Mouse (Mus musculus) CH12.LX (cell line): ENCODE measurements around the gene Atrnl1.

Experiments
- CTCF ChIP-seq, 2 experiments: IDR thresholded peaks in 1 of 2; conservative IDR thresholded peaks in 1 of 2; 2 replicates each; pipeline ENCODE4 v1.5.1; 2011 to 2012; ENCODE audit warnings: low read depth in 2 of 2, low read length in 2 of 2, improper control_type of control experiment in 1 of 2, inconsistent platforms in 1 of 2, mild to moderate bottlenecking in 1 of 2, moderate library complexity in 1 of 2
- JUND ChIP-seq: conservative IDR thresholded peaks from 2 replicates; pipeline ENCODE4 v1.6.1; 2011; ENCODE audit warnings: low read depth, low read length, improper control_type of control experiment

DNA sequence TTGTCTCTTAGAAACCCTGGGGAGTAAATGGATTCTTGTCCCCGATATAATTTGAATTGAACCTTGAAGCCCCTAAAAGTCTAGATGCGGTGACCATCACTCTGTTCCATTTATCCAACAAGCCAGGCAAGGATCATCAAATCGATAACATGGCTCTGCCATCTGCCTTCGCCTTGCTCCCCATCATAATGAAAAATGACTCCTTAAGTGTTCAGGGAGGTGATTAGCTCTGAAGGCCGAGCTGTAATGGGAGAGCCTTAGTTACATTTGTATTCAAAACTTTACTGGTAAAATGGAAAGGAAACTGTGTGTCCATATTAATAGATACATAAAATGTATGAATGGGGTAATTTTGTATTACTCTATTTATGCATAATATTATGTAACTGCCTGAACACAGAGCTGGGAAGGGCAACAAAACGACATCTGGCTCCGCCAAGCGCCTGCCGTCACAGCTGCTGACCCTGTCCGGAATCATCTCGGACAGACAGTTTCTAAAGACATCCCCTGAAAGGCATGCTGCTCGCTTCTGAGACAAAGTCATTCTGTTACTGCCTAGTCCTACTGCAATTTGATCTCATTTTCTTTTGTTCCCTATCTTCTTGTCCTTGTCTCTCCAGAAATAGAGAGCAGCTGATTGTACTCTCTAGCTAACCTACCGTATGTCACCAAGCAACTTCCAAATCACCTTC, 441.8 kb downstream of the Atrnl1 start:
- TF ChIP-seq CTCF (conservative IDR thresholded peaks at IDR 0.05 in 1 of 2, IDR thresholded peaks at IDR 0.05 in 1 of 2; ENCODE audit: low read depth in 2 of 2, low read length in 2 of 2): no peak
- TF ChIP-seq JUND: no peak
